Mouse (Mus musculus) liver, embryonic 14.5 days (tissue): ENCODE data around the gene Abhd8. TPM values are rescaled to one million over a fixed set of nuclear protein-coding genes. Genes with fewer than 3 reads are reported as not detected.

Experiments used
- ATAC-seq: fragments of 200-750 bp; cut with Nextera tagmentation; 2 replicates; pipeline ENCODE4 v1.8.0; 2017; ENCODE audit warnings: moderate number of reproducible peaks, mild to moderate bottlenecking, moderate library complexity; ENCODE audit not compliant: insufficient read depth
- DNase-seq, 3 experiments: peaks; one replicate each; pipeline ENCODE4 v3.0.0-alpha.2; 2012 to 2013; ENCODE audit warnings: low read depth in 3 of 3, low spot score in 3 of 3
- H3K27ac ChIP-seq: fragments of 300-500 bp; sonication (generic); 2 replicates; pipeline ENCODE4 v1.5.1; 2014; ENCODE audit warnings: moderate library complexity, mild to moderate bottlenecking, control low read depth, inconsistent platforms
- H3K27me3 ChIP-seq: fragments of 300-500 bp; sonication (generic); 2 replicates; pipeline ENCODE4 v1.6.1; 2014; ENCODE audit warnings: mild to moderate bottlenecking, low read length, moderate library complexity; ENCODE audit not compliant: control insufficient read depth, insufficient read depth
- H3K36me3 ChIP-seq: fragments of 300-500 bp; sonication (generic); replicated peaks from 2 replicates; pipeline ENCODE4 v1.6.1; 2014; ENCODE audit warnings: low read depth; ENCODE audit not compliant: control insufficient read depth, insufficient read depth
- H3K4me1 ChIP-seq, 2 experiments: fragments of 200-500 bp in 1 of 2; fragments of 300-500 bp in 1 of 2; sonication (generic) in 1 of 2; replicated peaks; 2 replicates each; pipeline ENCODE4 v1.6.1; 2012 to 2014; ENCODE audit warnings: antibody characterized with exemption in 1 of 2, inconsistent platforms in 1 of 2, low read length in 1 of 2; ENCODE audit not compliant: control insufficient read depth in 2 of 2, insufficient read depth in 2 of 2
- H3K4me2 ChIP-seq: fragments of 300-500 bp; sonication (generic); 2 replicates; pipeline ENCODE4 v1.6.1; 2014; ENCODE audit warnings: low read depth, mild to moderate bottlenecking, control low read depth, moderate library complexity
- H3K4me3 ChIP-seq, 2 experiments: fragments of 200-500 bp in 1 of 2; fragments of 300-500 bp in 1 of 2; sonication (generic) in 1 of 2; 2 replicates each; pipeline ENCODE4 v1.5.1; 2012 to 2014; ENCODE audit warnings: low read depth in 2 of 2, low read length in 2 of 2, mild to moderate bottlenecking in 2 of 2, control low read depth in 1 of 2, inconsistent platforms in 1 of 2, moderate library complexity in 1 of 2; ENCODE audit not compliant: insufficient read depth in 1 of 2
- H3K9ac ChIP-seq: fragments of 300-500 bp; sonication (generic); replicated peaks from 2 replicates; pipeline ENCODE4 v1.6.1; 2014; ENCODE audit warnings: mild to moderate bottlenecking, control low read depth, moderate library complexity
- H3K9me3 ChIP-seq: fragments of 300-500 bp; sonication (generic); 2 replicates; pipeline ENCODE4 v1.6.1; 2016; ENCODE audit warnings: low read length, mixed read lengths; ENCODE audit not compliant: control insufficient read depth
- CTCF ChIP-seq: IDR thresholded peaks from 2 replicates; pipeline ENCODE4 v1.5.1; 2016; ENCODE audit warnings: antibody characterized with exemption, low read depth, control low read depth
- EP300 ChIP-seq: IDR thresholded peaks from 2 replicates; pipeline ENCODE4 v1.6.1; 2016; ENCODE audit warnings: antibody characterized with exemption, low read depth
- WGBS: fragments of 180-500 bp; shearing (Covaris S2); extraction: QIAGEN DNeasy Blood & Tissue Kit; methylation state at CpG from one replicate; pipeline ENCODE4 v1.1.7; 2014; ENCODE audit not compliant: insufficient replicate concordance; 5-methylcytosine and 5-hydroxymethylcytosine counted together
- polyA plus RNA-seq, 2 experiments: library from polyadenylated mRNA; depleted of rRNA in 1 of 2; stranded (reverse) in 1 of 2; unstranded in 1 of 2; fragments of >200 nt; fragmentation: Nextera tagmentation in 1 of 2; extraction: Ambion mirVana in 1 of 2; gene quantifications; 2 replicates each; pipeline versions ENCODE4 v1.2.1 to v1.2.3; 2012 to 2014

Gene Abhd8
- polyA plus RNA-seq (2012; rRNA removed): 6.6 and 7.5 TPM in 2 replicates
- 5.3 and 6.8 TPM in 2 replicates for polyA plus RNA-seq (2014; fragmentation: Nextera tagmentation; extraction: Ambion mirVana)

- no peaks in the 10 kb centered on the region for H3K27me3 ChIP-seq
- no peaks in the 10 kb centered on the region for H3K9me3 ChIP-seq
- H3K4me1 ChIP-seq: peaks cover 11 to 17% of the 10 kb centered on the region in 2 experiments
- peak; percentile 90 to 95 (median 91) for DNase-seq
- H3K4me3 ChIP-seq: peak within 1 kb of the TSS; percentile 71 to 94
- WGBS: 1% methylated on average over 55 of the region's 55 CpGs
- TF ChIP-seq EP300: no peak
- TF ChIP-seq CTCF: 0 out of 2 replicates have a peak, but pooled peaks have one; percentile 6
- peak within 1 kb of the TSS; percentile 77 for H3K27ac ChIP-seq
- H3K36me3 ChIP-seq: peaks cover 2% of the 10 kb centered on the region; the same call in 1 of the 2 replicates
- peak within 1 kb of the TSS; percentile 82 for H3K4me2 ChIP-seq
- peak within 1 kb of the TSS; percentile 80 for H3K9ac ChIP-seq
- peak; percentile 73 for ATAC-seq
Observed at GRCm38 (mm10) chr8:71463188-71464033, at the start of gene Abhd8. Abhd8 (minus strand) TSS chr8:71463655.

- Histone ChIP-seq H3K4me1 (peaks cover 5 to 7% of the 10 kb centered on the region in 2 experiments; a peak in 3 of 4 replicates), H3K4me2 (peak within 1 kb of the TSS; percentile 62), H3K36me3 (no peaks in the 10 kb centered on the region), H3K4me3 (peak within 1 kb of the TSS; percentile 6 to 34; a peak in 3 of 4 replicates), H3K27ac (no peak within 1 kb of the TSS), H3K9me3 (no peaks in the 10 kb centered on the region), H3K9ac (no peak within 1 kb of the TSS), H3K27me3 (peaks cover 23% of the 10 kb centered on the region)
- ATAC-seq (peak; percentile 87), DNase-seq (peak; percentile 46 to 56 (median 52))
- 6% methylated on average over 14 of the region's 14 CpGs for WGBS
- TF ChIP-seq EP300 (peak; percentile 77), CTCF (no peak)
Observed at GRCm38 (mm10) chr8:71511644-71512043, 48.2 kb upstream of the Abhd8 start, which contains the start of gene Plvap. Plvap (minus strand) TSS chr8:71511752.

- Histone ChIP-seq H3K36me3 (no peaks in the 10 kb centered on the region), H3K27ac (no peak overlapping the region), H3K4me2 (no peak overlapping the region), H3K9ac (no peak overlapping the region), H3K9me3 (no peaks in the 10 kb centered on the region), H3K27me3 (peaks cover 25% of the 10 kb centered on the region), H3K4me3 (no peak overlapping the region), H3K4me1 (peaks cover 5 to 7% of the 10 kb centered on the region in 2 experiments; a peak in 3 of 4 replicates)
- no peak for ATAC-seq
- TF ChIP-seq EP300 (no peak), CTCF (no peak)
- DNase-seq: no peak
- 57% methylated on average over 2 of the region's 2 CpGs for WGBS
Observed at GRCm38 (mm10) chr8:71509316-71509715, 45.9 kb upstream of the Abhd8 start.

GRCm38 (mm10) chr8:71507589-71508104 is 44.2 kb upstream of the Abhd8 start:
- Histone ChIP-seq H3K9me3 (no peaks in the 10 kb centered on the region), H3K4me1 (peaks cover 5 to 6% of the 10 kb centered on the region in 2 experiments; a peak in 3 of 4 replicates), H3K27me3 (peaks cover 25% of the 10 kb centered on the region), H3K4me3 (peak overlapping the region in 1 of 2 experiments; percentile 10; a peak in 3 of 4 replicates), H3K9ac (no peak overlapping the region), H3K36me3 (no peaks in the 10 kb centered on the region), H3K4me2 (peak overlapping the region; percentile 58), H3K27ac (no peak overlapping the region)
- WGBS: under 1% methylated on average over 61 of the region's 61 CpGs
- DNase-seq: peak; percentile 42 to 58 (median 49)
- no peak for TF ChIP-seq CTCF
- TF ChIP-seq EP300: no peak
- ATAC-seq: peak; percentile 56

GRCm38 (mm10) chr8:71505979-71506378 is 42.5 kb upstream of the Abhd8 start:
- no peak for TF ChIP-seq EP300
- no peak for TF ChIP-seq CTCF
- 67% methylated on average over 4 of the region's 4 CpGs for WGBS
- no peaks in the 10 kb centered on the region for H3K4me1 ChIP-seq
- H3K4me2 ChIP-seq: no peak overlapping the region
- H3K9ac ChIP-seq: no peak overlapping the region
- peaks cover 25% of the 10 kb centered on the region for H3K27me3 ChIP-seq
- DNase-seq (no peak), ATAC-seq (no peak)
- no peaks in the 10 kb centered on the region for H3K36me3 ChIP-seq
- H3K4me3 ChIP-seq: no peak overlapping the region
- H3K27ac ChIP-seq: no peak overlapping the region
- no peaks in the 10 kb centered on the region for H3K9me3 ChIP-seq
